Comparison of ENCODE assay signal across 12 mouse cellular contexts in the genomic region with DNA sequence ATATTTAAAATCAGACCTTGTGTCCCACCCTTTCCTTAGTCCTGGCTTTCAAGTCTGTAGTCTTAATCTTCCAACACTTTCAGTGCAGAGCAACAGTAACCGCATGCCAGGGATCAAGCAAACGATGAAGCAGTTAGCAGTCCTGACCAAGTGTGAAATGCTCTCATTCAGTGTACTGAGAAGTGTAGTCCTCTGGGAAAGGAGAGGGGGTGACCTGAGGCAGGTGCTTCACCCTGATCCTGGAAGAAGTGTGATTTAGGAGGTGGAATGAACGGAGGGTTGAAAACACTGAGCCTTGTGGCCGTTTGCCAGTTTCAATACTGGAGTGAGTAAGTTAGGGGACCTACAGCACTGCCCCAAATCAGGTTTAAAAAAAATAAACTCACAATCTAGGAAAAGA.
"Had no signal": no experiment of that assay in that cellular context is flagged by ENCODE, and none has a peak within 500 bp of the region (broad histone marks: within the 10 kb centered on the region; RNA-seq: fewer than 3 reads in every experiment).

No protein-coding gene starts in this region.

- H3K9me3 ChIP-seq: liver, embryonic 12.5 days; megakaryocyte, embryonic 14.5 days; midbrain, embryonic 15.5 days; neural tube, embryonic 12.5 days had no signal

- H3K27me3 ChIP-seq: liver, embryonic 12.5 days; midbrain, embryonic 15.5 days; neural tube, embryonic 12.5 days had no signal

- DNase-seq: kidney, adult 8-10 months; kidney, postnatal 14 days; thymus, postnatal 4 days had no signal

- ATAC-seq: intestine, embryonic 16.5 days; liver, embryonic 12.5 days; lung, postnatal 0 days; midbrain, embryonic 15.5 days had no signal

- H3K4me1 ChIP-seq: liver, embryonic 12.5 days; midbrain, embryonic 15.5 days; neural tube, embryonic 12.5 days had no signal

- H3K4me3 ChIP-seq: liver, embryonic 12.5 days; megakaryocyte, embryonic 14.5 days; midbrain, embryonic 15.5 days; neural tube, embryonic 12.5 days had no signal

- H3K9ac ChIP-seq: liver, embryonic 12.5 days; midbrain, embryonic 15.5 days; neural tube, embryonic 12.5 days had no signal

- H3K4me2 ChIP-seq: liver, embryonic 12.5 days; midbrain, embryonic 11.5 days; midbrain, embryonic 15.5 days; neural tube, embryonic 12.5 days had no signal

- H3K27ac ChIP-seq: liver, embryonic 12.5 days; macrophage; midbrain, embryonic 15.5 days; neural tube, embryonic 12.5 days; stomach, postnatal 0 days had no signal
